Mouse (Mus musculus) inflammation-experienced regulatory T-cells, adult 6 months (primary cell): ENCODE measurements around the gene Opa1. TPM values are rescaled to one million over a fixed set of nuclear protein-coding genes. Genes with fewer than 3 reads are reported as not detected.

ENCODE experiments used
- ATAC-seq: one replicate; pipeline ENCODE4 v1.8.0; 2017
- polyA plus RNA-seq, 3 experiments: library from polyadenylated mRNA; unstranded; fragments of 100-300 nt; shearing (Covaris generic); gene quantifications; one replicate each; pipeline ENCODE4 v1.2.1; 2017

Opa1 gene
- polyA plus RNA-seq, 3 experiments from 2014 or later = 20.3 to 27.0 (median 23.1) TPM

- ATAC-seq = no peak
These were observed 77.8 kb downstream of the Opa1 start for GRCm38 (mm10) chr16:29656901-29657300.

- ATAC-seq = no peak
These were observed 78.8 kb downstream of the Opa1 start for GRCm38 (mm10) chr16:29657650-29658548.

GRCm38 (mm10) chr16:29659101-29659810, 80.1 kb downstream of the Opa1 start:
- no peak for ATAC-seq

DNA sequence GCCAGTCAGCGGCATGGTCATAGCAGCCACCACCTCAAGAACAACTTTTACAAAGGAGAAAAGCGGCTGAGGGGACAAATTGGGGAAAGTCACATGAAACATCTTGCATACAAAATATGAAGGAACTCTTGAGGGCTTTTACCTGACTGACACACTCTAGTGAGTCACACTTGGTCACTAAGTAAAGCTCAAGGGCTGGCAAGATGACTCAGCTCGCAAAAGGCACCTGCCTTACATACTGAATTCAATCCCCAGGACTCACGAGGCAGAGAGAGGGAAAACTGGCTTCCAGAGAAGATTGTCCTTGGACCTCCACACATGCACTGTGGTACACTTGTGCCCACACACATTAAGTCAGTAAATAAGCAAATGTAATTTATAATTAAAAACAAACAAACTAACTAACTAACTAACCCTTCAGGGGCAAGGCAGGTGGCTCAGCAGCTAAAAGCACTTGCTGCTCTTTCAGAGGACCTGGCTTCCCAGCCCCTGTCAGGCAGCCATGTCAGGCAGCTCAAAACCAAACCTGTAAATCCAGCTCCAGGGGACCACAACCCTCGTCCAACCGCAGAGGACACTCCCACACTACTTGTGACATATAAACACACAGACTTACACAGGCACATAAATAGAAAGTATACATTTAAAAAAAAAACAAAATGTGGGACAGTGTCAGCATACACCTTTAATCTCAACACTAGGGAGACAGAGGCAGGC, 84.1 kb downstream of the Opa1 start:
- ATAC-seq = no peak

DNA sequence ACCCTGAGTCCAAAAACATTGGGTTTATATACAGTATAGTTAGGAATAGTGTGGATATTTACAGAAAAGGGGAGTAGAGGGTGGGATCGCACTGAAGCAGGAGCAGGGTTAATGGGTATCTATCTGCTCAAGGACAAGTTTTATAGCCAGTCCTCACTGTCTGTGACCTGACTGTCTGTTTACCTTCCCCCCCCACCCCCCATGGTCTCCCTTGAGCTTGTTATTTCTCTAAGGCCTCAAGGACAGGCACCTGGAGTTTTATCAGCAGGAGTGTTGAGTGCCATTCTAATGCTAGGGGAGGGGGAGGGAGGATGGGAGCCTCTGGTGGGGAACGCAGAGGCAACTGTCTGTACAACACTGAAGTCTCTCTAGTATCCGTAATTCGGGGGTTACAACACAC, 85.3 kb downstream of the Opa1 start:
- ATAC-seq = no peak

- no peak for ATAC-seq
These were observed 88.0 kb downstream of the Opa1 start for GRCm38 (mm10) chr16:29666991-29667701.

DNA sequence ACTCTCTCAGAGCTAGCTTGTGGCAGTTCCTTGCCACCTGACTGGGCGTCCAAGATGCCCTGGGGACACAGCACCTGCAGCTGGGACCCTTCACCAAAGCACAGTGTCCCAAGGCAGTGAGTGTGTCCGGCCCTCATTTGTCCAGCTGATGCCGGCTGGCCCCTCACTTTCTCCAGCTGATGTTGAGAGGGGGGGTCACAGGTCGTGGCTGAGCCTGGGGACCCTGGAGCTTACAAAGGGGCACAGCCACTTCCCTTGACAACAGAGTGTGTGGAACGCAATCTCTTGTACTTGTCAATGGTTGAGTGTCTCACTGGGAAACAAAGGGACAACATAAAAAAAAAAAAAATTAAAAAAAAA, 88.5 kb downstream of the Opa1 start:
- ATAC-seq = no peak

DNA sequence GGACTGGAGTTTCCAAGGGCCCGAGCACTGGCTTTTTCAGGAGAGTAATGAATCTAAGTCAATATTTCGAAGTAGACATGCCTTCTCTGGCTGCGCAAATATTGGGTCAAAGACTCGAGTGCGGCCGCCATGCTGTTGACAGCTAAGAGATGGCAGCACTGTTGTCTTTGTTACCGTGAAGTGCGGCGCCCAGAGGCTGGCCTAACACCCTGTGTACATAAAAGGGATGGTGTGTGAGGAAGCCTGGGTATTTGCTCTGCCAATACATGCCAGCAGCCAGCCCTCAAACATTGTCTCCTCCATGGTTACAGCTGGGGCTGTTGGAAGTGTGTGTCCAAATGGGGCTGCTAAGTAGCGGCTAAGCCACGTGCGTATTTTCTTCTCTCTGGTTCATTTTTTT, 89.3 kb downstream of the Opa1 start:
- no peak for ATAC-seq

GRCm38 (mm10) chr16:29670806-29671205, 91.7 kb downstream of the Opa1 start:
- ATAC-seq = no peak

DNA sequence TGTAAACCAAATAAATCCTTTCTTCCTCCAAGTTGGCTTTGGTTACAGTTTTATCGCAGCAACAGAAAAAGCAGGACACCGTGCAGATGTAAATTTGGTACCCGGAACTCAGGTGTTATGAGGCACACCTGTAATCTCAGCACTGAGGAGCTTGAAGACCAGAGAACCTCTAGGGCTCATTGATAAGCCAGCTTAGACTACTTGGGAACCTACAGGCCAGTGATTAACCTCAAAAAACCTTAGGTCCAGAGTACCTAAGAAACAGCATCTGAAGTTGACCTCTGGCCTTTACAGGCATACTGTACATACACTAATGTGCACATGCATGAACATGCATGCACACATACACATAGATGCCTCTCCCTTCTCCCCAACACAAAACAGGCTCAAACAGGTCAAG, 94.1 kb downstream of the Opa1 start:
- ATAC-seq = no peak

DNA sequence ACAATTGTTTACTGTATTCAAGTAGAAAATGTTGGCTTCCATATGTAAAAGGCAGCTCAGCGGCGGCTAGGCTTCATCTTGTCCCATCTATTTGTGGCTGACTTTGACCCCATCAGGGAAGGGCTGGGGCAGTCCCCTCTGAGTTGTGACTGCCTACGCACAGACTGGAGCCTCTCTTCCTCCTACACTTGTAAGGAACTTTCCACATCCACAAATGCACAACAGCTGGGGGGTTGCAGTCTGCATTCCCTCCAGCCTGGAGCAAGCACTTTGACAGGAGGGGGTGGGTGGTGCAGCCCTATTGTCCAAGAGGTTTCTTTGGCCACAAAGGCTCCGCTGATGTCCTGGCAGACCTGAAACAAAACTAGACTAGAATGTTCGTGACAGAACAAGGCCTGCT, 100.5 kb downstream of the Opa1 start:
- ATAC-seq = peak; percentile 21

DNA sequence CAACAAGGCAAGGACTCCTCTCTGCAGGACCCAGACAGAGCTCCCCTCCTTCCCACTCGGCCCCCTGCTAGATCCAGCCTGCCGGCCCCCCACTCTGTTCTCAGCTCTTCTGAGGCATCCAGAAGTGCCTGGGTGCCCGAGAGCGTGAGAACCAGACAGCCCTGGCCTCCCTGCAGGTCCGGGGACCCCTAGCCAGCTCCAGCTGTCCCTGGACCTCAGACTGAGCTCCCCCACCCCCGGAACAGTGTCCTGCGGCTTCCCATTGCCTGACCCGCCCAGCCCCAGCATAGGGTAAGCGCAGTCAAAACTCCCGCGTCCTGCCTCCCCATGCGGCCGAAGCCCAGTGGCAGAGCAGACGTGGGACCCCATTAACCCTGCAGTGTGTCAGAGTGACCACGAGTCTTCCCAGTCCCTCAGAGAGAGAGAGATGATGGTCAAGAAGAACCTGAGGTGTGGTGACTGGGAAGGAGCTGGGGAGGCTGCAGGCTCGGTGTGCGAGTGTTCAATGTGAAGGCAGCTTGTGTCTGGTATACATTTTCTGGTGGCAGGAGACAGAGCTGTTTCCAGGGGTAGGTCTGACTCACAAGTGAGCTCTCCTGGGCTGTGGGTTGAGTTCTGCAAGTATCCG, 101.5 kb downstream of the Opa1 start:
- no peak for ATAC-seq

- no peak for ATAC-seq
These were observed 103.7 kb downstream of the Opa1 start for GRCm38 (mm10) chr16:29682555-29683431.

GRCm38 (mm10) chr16:29683563-29683962, 104.4 kb downstream of the Opa1 start:
- ATAC-seq = no peak

GRCm38 (mm10) chr16:29684111-29684510, 105.0 kb downstream of the Opa1 start:
- ATAC-seq = no peak

- ATAC-seq = no peak
These were observed 105.5 kb downstream of the Opa1 start for GRCm38 (mm10) chr16:29684641-29685040.

- no peak for ATAC-seq
These were observed 107.0 kb downstream of the Opa1 start for GRCm38 (mm10) chr16:29686141-29686540.

- ATAC-seq = no peak
These were observed 109.1 kb downstream of the Opa1 start for GRCm38 (mm10) chr16:29687987-29688885.

DNA sequence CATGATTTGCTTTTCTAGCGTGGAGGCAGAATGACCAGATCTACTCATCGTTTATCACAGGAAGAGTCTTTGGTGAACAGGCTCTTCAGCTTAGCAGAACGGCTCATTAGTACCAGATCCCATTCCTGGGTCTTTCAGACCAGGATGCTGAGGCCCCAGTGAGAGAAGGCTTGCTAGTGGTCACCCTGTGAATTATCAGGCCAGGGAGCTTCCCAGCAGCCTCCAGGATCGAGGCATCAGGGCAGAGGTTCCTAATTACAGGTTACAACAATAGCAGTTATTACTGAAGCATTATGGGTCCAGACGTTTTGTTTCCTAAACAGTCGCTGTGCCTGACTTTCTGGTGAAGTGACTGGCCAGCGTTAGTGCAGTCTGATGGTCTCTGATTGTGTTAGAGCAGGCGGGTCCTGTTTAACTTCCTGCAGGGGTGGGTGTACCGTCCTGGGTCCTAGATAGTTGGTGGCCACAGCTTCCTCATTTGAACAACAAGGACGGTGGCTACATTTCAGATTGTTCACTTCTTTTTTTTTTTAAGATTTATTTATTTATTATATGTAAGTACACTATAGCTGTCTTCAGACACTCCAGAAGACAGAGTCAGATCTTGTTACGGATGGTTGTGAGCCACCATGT, 110.2 kb downstream of the Opa1 start:
- ATAC-seq = no peak
